Mouse (Mus musculus): ENCODE results near the gene Serbp1.
A peak's percentile ranks its signal among the peaks of the same experiment; 100 is the strongest.

Serbp1 gene

GRCm38 (mm10) chr6:67301230-67301629 lies 63.3 kb downstream of the Serbp1 start:
- DNase-seq (ENCODE audit: low read depth, low spot score), result no peak

GRCm38 (mm10) chr6:67302471-67302870 lies 64.5 kb downstream of the Serbp1 start:
- no peak for DNase-seq (ENCODE audit: low read depth, low spot score)

- no peak for DNase-seq (ENCODE audit: low read depth, low spot score)
These were observed 65.2 kb downstream of the Serbp1 start for GRCm38 (mm10) chr6:67303210-67303609.

- DNase-seq (ENCODE audit: low read depth, low spot score), result no peak
These were observed 71.0 kb downstream of the Serbp1 start for GRCm38 (mm10) chr6:67308994-67309393.

- no peak for DNase-seq (ENCODE audit: low read depth, low spot score)
These were observed 71.8 kb downstream of the Serbp1 start for GRCm38 (mm10) chr6:67309752-67310151.

- no peak for DNase-seq (ENCODE audit: low read depth, low spot score)
These were observed 76.7 kb downstream of the Serbp1 start for GRCm38 (mm10) chr6:67314697-67315096.

- DNase-seq (ENCODE audit: low read depth, low spot score), result no peak
These were observed 79.1 kb downstream of the Serbp1 start for GRCm38 (mm10) chr6:67317068-67317467.

GRCm38 (mm10) chr6:67317827-67318338 lies 79.9 kb downstream of the Serbp1 start:
- DNase-seq (ENCODE audit: low read depth, low spot score), result no peak

- peak; percentile 29 for DNase-seq (ENCODE audit: low read depth, low spot score)
These were observed 80.5 kb downstream of the Serbp1 start for GRCm38 (mm10) chr6:67318451-67318850.

- no peak for DNase-seq (ENCODE audit: low read depth, low spot score)
These were observed 85.8 kb downstream of the Serbp1 start for GRCm38 (mm10) chr6:67323788-67324187.

GRCm38 (mm10) chr6:67337943-67338342 lies 100.0 kb downstream of the Serbp1 start:
- DNase-seq (ENCODE audit: low read depth, low spot score), result no peak

GRCm38 (mm10) chr6:67339494-67339893 lies 101.5 kb downstream of the Serbp1 start:
- DNase-seq (ENCODE audit: low read depth, low spot score), result no peak
